Mouse (Mus musculus) hindbrain, postnatal 0 days (tissue): ENCODE results near the gene Frmd8. TPM values are rescaled to one million over a fixed set of nuclear protein-coding genes. Genes with fewer than 3 reads are reported as not detected.

Experiments used
- ATAC-seq: fragments of 200-750 bp; cut with Nextera tagmentation; 2 replicates; pipeline ENCODE4 v1.8.0; 2017; ENCODE audit warnings: mild to moderate bottlenecking, moderate TSS enrichment, moderate library complexity
- DNase-seq: peaks from one replicate; pipeline ENCODE4 v3.0.0-alpha.2; 2015; ENCODE audit warnings: low spot score
- H3K27ac ChIP-seq: fragments of 300-500 bp; sonication (generic); 2 replicates; pipeline ENCODE4 v1.5.1; 2014; ENCODE audit warnings: mild to moderate bottlenecking
- H3K27me3 ChIP-seq: fragments of 300-500 bp; sonication (generic); 2 replicates; pipeline ENCODE4 v1.6.1; 2014; ENCODE audit warnings: low read length, mixed read lengths; ENCODE audit not compliant: insufficient read depth
- H3K36me3 ChIP-seq: fragments of 300-500 bp; sonication (generic); 2 replicates; pipeline ENCODE4 v1.6.1; 2014; ENCODE audit warnings: low read length, mixed read lengths; ENCODE audit not compliant: insufficient read depth
- H3K4me1 ChIP-seq: fragments of 300-500 bp; sonication (generic); 2 replicates; pipeline ENCODE4 v1.6.1; 2014; ENCODE audit warnings: antibody characterized with exemption, low read length, mixed read lengths; ENCODE audit not compliant: insufficient read depth
- H3K4me2 ChIP-seq: fragments of 300-500 bp; sonication (generic); 2 replicates; pipeline ENCODE4 v1.6.1; 2014; ENCODE audit warnings: low read depth, mild to moderate bottlenecking, low read length, moderate library complexity, mixed read lengths
- H3K4me3 ChIP-seq: fragments of 300-500 bp; sonication (generic); 2 replicates; pipeline ENCODE4 v1.5.1; 2014; ENCODE audit warnings: low read length
- H3K9ac ChIP-seq: fragments of 300-500 bp; sonication (generic); replicated peaks from 2 replicates; pipeline ENCODE4 v1.6.1; 2014; ENCODE audit warnings: mild to moderate bottlenecking, low read length, moderate library complexity, mixed read lengths
- H3K9me3 ChIP-seq: fragments of 300-500 bp; sonication (generic); 2 replicates; pipeline ENCODE4 v1.6.1; 2016; ENCODE audit warnings: low read length, mixed read lengths
- CTCF ChIP-seq: IDR thresholded peaks from 2 replicates; pipeline ENCODE4 v1.5.1; 2016; ENCODE audit warnings: antibody characterized with exemption, control low read depth, low read depth
- WGBS: fragments of 180-500 bp; shearing (Covaris S2); extraction: QIAGEN DNeasy Blood & Tissue Kit; methylation state at CpG from one replicate; pipeline ENCODE4 v1.1.7; 2014; 5-methylcytosine and 5-hydroxymethylcytosine counted together
- polyA plus RNA-seq: library from polyadenylated mRNA; unstranded; fragments of >200 nt; fragmentation: Nextera tagmentation; extraction: Ambion mirVana; gene quantifications from 2 replicates; pipeline ENCODE4 v1.2.1, GENCODE M21; 2015
- total RNA-seq: library from RNA; depleted of rRNA; stranded (reverse); fragments of >200 nt; gene quantifications from 2 replicates; pipeline ENCODE4 v1.2.3, GENCODE M21; 2014

Gene Frmd8
- total and polyA plus RNA-seq, 2 experiments from 2014 or later = 12.5 to 19.8 TPM

- no peak for ATAC-seq
- H3K4me2 ChIP-seq = peak overlapping the region; percentile 71
- peak overlapping the region; percentile 77 for H3K27ac ChIP-seq
- H3K4me1 ChIP-seq = peaks cover 9% of the 10 kb centered on the region
- WGBS = 5% methylated on average over 23 of the region's 31 CpGs
- H3K9ac ChIP-seq = peak overlapping the region; percentile 80
- H3K4me3 ChIP-seq = peak overlapping the region; percentile 58
- H3K27me3 ChIP-seq = no peaks in the 10 kb centered on the region
- no peak for TF ChIP-seq CTCF
- DNase-seq = no peak
- peaks cover 18% of the 10 kb centered on the region for H3K36me3 ChIP-seq
- H3K9me3 ChIP-seq = no peaks in the 10 kb centered on the region
These were observed 18.4 kb upstream of the Frmd8 start for GRCm38 (mm10) chr19:5893282-5894001.

- H3K36me3 ChIP-seq = peaks cover 14% of the 10 kb centered on the region
- H3K9ac ChIP-seq = peak overlapping the region; percentile 80
- TF ChIP-seq CTCF = no peak
- H3K27ac ChIP-seq = 0 out of 2 replicates have a peak overlapping the region, but pooled peaks have one; percentile 77
- no peaks in the 10 kb centered on the region for H3K27me3 ChIP-seq
- DNase-seq = no peak
- no peak for ATAC-seq
- H3K4me3 ChIP-seq = peak overlapping the region; percentile 58
- WGBS = 74% methylated on average over 13 of the region's 13 CpGs
- peaks cover 9% of the 10 kb centered on the region for H3K4me1 ChIP-seq
- no peaks in the 10 kb centered on the region for H3K9me3 ChIP-seq
- H3K4me2 ChIP-seq = peak overlapping the region; percentile 71
These were observed 17.7 kb upstream of the Frmd8 start for GRCm38 (mm10) chr19:5892735-5893134.

GRCm38 (mm10) chr19:5892262-5892661 lies 17.2 kb upstream of the Frmd8 start:
- no peak overlapping the region for H3K4me2 ChIP-seq
- no peaks in the 10 kb centered on the region for H3K27me3 ChIP-seq
- WGBS = 92% methylated on average over 7 of the region's 7 CpGs
- H3K4me1 ChIP-seq = peaks cover 9% of the 10 kb centered on the region
- no peak for DNase-seq
- H3K4me3 ChIP-seq = no peak overlapping the region
- no peak for TF ChIP-seq CTCF
- H3K9ac ChIP-seq = no peak overlapping the region
- ATAC-seq = no peak
- H3K36me3 ChIP-seq = peaks cover 14% of the 10 kb centered on the region
- no peak overlapping the region for H3K27ac ChIP-seq
- no peaks in the 10 kb centered on the region for H3K9me3 ChIP-seq

GRCm38 (mm10) chr19:5891521-5892258 lies 16.6 kb upstream of the Frmd8 start:
- peaks cover 9% of the 10 kb centered on the region for H3K4me1 ChIP-seq
- peaks cover 12% of the 10 kb centered on the region for H3K36me3 ChIP-seq
- H3K27ac ChIP-seq = no peak overlapping the region
- no peak overlapping the region for H3K9ac ChIP-seq
- no peaks in the 10 kb centered on the region for H3K27me3 ChIP-seq
- H3K4me2 ChIP-seq = no peak overlapping the region
- WGBS = 91% methylated on average over 12 of the region's 12 CpGs
- no peak overlapping the region for H3K4me3 ChIP-seq
- no peak for DNase-seq
- H3K9me3 ChIP-seq = no peaks in the 10 kb centered on the region
- TF ChIP-seq CTCF = no peak
- ATAC-seq = no peak

DNA sequence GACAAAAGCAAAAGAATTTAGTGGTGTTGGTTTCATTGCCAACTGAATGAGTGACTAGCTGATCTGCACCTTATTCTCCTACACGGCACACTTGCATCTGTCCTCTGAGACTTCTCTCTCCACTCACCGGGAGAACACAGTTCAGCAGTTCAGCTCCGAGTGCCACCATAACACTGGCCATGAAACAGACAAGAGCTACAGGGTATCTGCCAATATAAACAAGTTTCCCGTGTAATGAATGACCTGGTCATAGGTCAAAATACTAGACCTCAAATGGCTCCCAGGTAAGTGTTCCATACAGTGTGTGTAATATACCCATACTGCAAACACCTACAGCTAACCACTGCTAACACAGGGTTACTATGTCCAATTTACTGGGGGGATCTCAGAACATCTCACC lies 14.1 kb upstream of the Frmd8 start:
- no peak overlapping the region for H3K4me2 ChIP-seq
- no peak overlapping the region for H3K4me3 ChIP-seq
- H3K27ac ChIP-seq = no peak overlapping the region
- ATAC-seq = no peak
- no peak for TF ChIP-seq CTCF
- H3K9me3 ChIP-seq = no peaks in the 10 kb centered on the region
- no peak for DNase-seq
- 61% methylated on average over 4 of the region's 4 CpGs for WGBS
- H3K36me3 ChIP-seq = 0 out of 2 replicates have a peak, but pooled peaks cover 4% of the 10 kb centered on the region
- H3K4me1 ChIP-seq = peaks cover 9% of the 10 kb centered on the region
- H3K9ac ChIP-seq = no peak overlapping the region
- no peaks in the 10 kb centered on the region for H3K27me3 ChIP-seq

DNA sequence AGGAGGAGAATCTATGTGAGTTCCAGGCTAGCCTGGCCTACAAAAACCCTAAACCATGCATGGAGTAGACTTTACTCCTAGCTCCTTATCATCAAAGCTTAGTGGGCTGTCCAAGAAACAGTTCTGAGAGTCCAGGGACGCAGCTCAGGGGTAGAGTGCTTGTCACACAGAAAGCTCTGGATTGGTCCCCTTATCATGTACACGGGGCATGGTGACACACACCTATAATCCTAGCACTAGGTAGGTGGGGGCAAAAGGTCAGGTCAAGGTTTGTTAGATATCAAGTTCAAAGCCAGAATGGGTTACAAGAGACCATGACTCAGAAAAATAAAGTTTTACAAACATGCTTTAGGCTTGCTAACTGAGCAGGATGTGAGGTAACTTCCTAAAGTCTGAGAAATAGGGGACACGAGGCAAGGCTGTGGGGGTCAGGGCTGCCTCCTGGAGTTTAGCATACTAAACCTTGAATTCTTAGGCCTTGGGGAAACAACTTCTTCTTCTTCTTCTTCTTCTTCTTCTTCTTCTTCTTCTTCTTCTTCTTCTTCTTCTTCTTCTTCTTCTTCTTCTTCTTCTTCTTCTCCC lies 12.3 kb upstream of the Frmd8 start:
- ATAC-seq (no peak), DNase-seq (no peak)
- H3K9ac ChIP-seq = no peak overlapping the region
- no peak overlapping the region for H3K27ac ChIP-seq
- H3K36me3 ChIP-seq = 0 out of 2 replicates have a peak, but pooled peaks cover 4% of the 10 kb centered on the region
- TF ChIP-seq CTCF = no peak
- H3K9me3 ChIP-seq = no peaks in the 10 kb centered on the region
- no peaks in the 10 kb centered on the region for H3K4me1 ChIP-seq
- no peak overlapping the region for H3K4me3 ChIP-seq
- 84% methylated on average over 3 of the region's 3 CpGs for WGBS
- H3K4me2 ChIP-seq = no peak overlapping the region
- H3K27me3 ChIP-seq = no peaks in the 10 kb centered on the region
